Mouse (Mus musculus) stomach, postnatal 0 days (tissue): ENCODE results near the gene Vcam1.

Experiments
- CTCF ChIP-seq: IDR thresholded peaks from 2 replicates; pipeline ENCODE4 v1.5.1; 2016; ENCODE audit warnings: antibody characterized with exemption, low read depth, mild to moderate bottlenecking, moderate library complexity
- EP300 ChIP-seq: optimal IDR thresholded peaks from 2 replicates; pipeline ENCODE3; 2016; ENCODE audit warnings: antibody characterized with exemption

DNA sequence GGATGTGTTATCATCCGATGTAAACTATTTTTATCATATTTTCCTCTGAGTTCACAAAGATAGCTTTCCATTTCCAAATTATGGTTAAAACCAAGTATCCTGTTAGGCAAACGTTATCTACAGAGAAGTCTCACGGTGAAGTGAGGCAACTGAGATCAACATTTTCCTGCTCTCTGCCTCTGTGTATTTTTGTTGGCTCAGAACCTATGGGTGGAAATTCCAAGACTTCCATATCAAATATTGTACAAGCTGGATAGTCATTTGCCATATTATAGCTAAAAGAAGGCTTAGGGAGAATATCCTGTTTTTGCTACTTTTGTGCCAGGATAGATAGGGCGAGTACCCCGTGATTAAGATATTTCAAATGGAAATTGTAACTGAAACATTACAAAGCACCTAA lies 8.6 kb upstream of the Vcam1 start:
- TF ChIP-seq CTCF (no peak), EP300 (no peak)
